Mouse (Mus musculus): Measurements from ENCODE around the gene Pibf1.

DNA sequence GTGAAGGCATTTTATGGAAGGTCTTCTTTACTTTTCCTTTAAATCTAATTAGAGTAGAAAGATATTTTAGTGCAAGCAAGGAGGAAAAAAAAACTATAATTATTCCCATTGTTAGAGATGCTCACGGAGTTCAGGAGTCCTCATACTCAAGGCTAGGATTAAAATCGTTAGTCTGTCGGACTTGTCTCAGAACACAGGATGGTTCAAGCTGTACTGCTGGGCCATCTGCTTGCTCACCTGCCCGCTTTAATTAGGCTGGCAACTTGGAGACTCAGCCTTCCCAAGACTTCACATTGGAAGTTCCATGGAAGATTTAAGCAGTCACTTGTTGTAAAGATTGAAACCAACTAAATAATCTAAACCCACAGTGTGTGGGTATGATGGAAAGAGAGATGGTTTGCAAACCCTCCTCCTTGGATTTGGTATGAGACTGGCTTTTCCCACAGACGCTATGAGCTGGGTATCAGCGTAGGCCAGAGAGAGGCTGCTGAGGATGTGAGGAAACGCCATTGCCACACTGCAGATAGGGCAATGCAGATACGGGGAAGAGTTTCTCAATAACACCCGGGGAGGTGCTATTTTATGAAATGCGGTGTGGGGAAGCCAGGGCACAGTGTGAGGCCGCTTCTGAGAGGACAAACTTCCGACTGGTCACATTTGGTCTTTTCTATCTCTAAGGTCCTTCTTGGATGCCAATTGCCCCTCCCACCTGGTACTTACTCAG lies 179.7 kb downstream of the Pibf1 start:
- TF ChIP-seq EP300 (IDR thresholded peaks at IDR 0.05; ENCODE audit: low read depth) (no peak), CTCF (IDR thresholded peaks at IDR 0.05; ENCODE audit: low read depth) (no peak)
